Mouse (Mus musculus) forebrain, embryonic 15.5 days (tissue): ENCODE data around the gene Glb1l2. TPM values are rescaled to one million over a fixed set of nuclear protein-coding genes. Genes with fewer than 3 reads are reported as not detected.

ENCODE experiments used
- ATAC-seq: fragments of 200-750 bp; cut with Nextera tagmentation; replicated peaks from 2 replicates; pipeline ENCODE4 v1.8.0; 2017; ENCODE audit warnings: mild to moderate bottlenecking, moderate TSS enrichment, moderate library complexity
- H3K27ac ChIP-seq: fragments of 300-500 bp; sonication (generic); replicated peaks from 2 replicates; pipeline ENCODE4 v1.5.1; 2015; ENCODE audit warnings: mild to moderate bottlenecking, inconsistent platforms
- H3K27me3 ChIP-seq: fragments of 300-500 bp; sonication (generic); 2 replicates; pipeline ENCODE4 v1.6.1; 2015; ENCODE audit warnings: inconsistent platforms
- H3K36me3 ChIP-seq: fragments of 300-500 bp; sonication (generic); 2 replicates; pipeline ENCODE4 v1.6.1; 2015; ENCODE audit warnings: mild to moderate bottlenecking, inconsistent platforms
- H3K4me1 ChIP-seq: fragments of 300-500 bp; sonication (generic); 2 replicates; pipeline ENCODE4 v1.6.1; 2015; ENCODE audit warnings: inconsistent platforms
- H3K4me2 ChIP-seq: fragments of 300-500 bp; sonication (generic); replicated peaks from 2 replicates; pipeline ENCODE4 v1.6.1; 2015; ENCODE audit warnings: mild to moderate bottlenecking, inconsistent platforms
- H3K4me3 ChIP-seq: fragments of 300-500 bp; sonication (generic); 2 replicates; pipeline ENCODE4 v1.5.1; 2015; ENCODE audit warnings: mild to moderate bottlenecking, inconsistent platforms
- H3K9ac ChIP-seq: fragments of 300-500 bp; sonication (generic); replicated peaks from 2 replicates; pipeline ENCODE4 v1.6.1; 2015; ENCODE audit warnings: mild to moderate bottlenecking, inconsistent platforms
- H3K9me3 ChIP-seq: fragments of 300-500 bp; sonication (generic); 2 replicates; pipeline ENCODE4 v1.6.1; 2016; ENCODE audit warnings: inconsistent platforms
- WGBS: fragments of 180-500 bp; shearing (Covaris S2); methylation state at CpG from one replicate; pipeline ENCODE4 v1.1.7; 2015; ENCODE audit warnings: mixed read lengths; 5-methylcytosine and 5-hydroxymethylcytosine counted together
- polyA plus RNA-seq: library from polyadenylated mRNA; unstranded; fragments of >200 nt; fragmentation: Nextera tagmentation; extraction: Ambion mirVana; gene quantifications from 2 replicates; pipeline ENCODE4 v1.2.1, GENCODE M21; 2015

The Glb1l2 gene
- polyA plus RNA-seq, 1 experiment from 2014 or later, result 2.2 TPM

DNA sequence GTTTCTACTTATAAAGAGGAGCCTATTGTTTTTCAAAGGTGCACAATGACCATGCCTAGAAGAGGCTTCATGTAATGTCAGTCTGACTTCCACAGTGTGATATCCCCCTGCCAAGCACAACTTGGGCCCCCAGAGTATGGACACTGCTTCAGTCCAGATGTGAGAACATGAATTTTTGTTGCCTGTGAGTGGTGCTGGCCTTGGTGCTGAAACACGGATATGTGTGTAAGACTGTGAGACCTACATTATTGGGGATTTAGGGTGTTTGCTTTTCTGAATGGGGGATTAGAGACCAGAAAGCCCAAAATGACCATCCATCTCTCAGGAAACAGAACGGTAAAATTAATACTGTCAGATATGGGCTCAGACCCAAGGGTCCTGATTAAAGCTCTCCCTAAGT lies 78.8 kb downstream of the Glb1l2 start:
- H3K4me2 ChIP-seq, result no peak overlapping the region
- H3K4me3 ChIP-seq, result no peak overlapping the region
- H3K9ac ChIP-seq, result no peak overlapping the region
- no peaks in the 10 kb centered on the region for H3K4me1 ChIP-seq
- no peak overlapping the region for H3K27ac ChIP-seq
- no peaks in the 10 kb centered on the region for H3K27me3 ChIP-seq
- 63% methylated on average over 2 of the region's 2 CpGs for WGBS
- ATAC-seq, result no peak
- no peaks in the 10 kb centered on the region for H3K9me3 ChIP-seq
- no peaks in the 10 kb centered on the region for H3K36me3 ChIP-seq

GRCm38 (mm10) chr9:26725709-26726108 lies 80.6 kb downstream of the Glb1l2 start:
- no peak for ATAC-seq
- Histone ChIP-seq H3K4me2 (no peak overlapping the region), H3K27me3 (no peaks in the 10 kb centered on the region), H3K4me3 (no peak overlapping the region), H3K9me3 (no peaks in the 10 kb centered on the region), H3K4me1 (no peaks in the 10 kb centered on the region), H3K36me3 (no peaks in the 10 kb centered on the region), H3K27ac (no peak overlapping the region), H3K9ac (no peak overlapping the region)
- WGBS, result 58% methylated on average over 3 of the region's 3 CpGs

GRCm38 (mm10) chr9:26721771-26722170 lies 84.5 kb downstream of the Glb1l2 start:
- H3K36me3 ChIP-seq, result no peaks in the 10 kb centered on the region
- H3K4me2 ChIP-seq, result no peak overlapping the region
- H3K4me1 ChIP-seq, result no peaks in the 10 kb centered on the region
- H3K27me3 ChIP-seq, result no peaks in the 10 kb centered on the region
- ATAC-seq, result peak; percentile 88
- no peaks in the 10 kb centered on the region for H3K9me3 ChIP-seq
- H3K4me3 ChIP-seq, result no peak overlapping the region
- no peak overlapping the region for H3K27ac ChIP-seq
- no peak overlapping the region for H3K9ac ChIP-seq
- WGBS, result 35% methylated on average over 7 of the region's 7 CpGs

GRCm38 (mm10) chr9:26718388-26718787 lies 87.9 kb downstream of the Glb1l2 start:
- H3K27ac ChIP-seq, result no peak overlapping the region
- H3K9ac ChIP-seq, result no peak overlapping the region
- H3K36me3 ChIP-seq, result no peaks in the 10 kb centered on the region
- H3K27me3 ChIP-seq, result no peaks in the 10 kb centered on the region
- no peaks in the 10 kb centered on the region for H3K9me3 ChIP-seq
- H3K4me1 ChIP-seq, result no peaks in the 10 kb centered on the region
- ATAC-seq, result no peak
- H3K4me3 ChIP-seq, result no peak overlapping the region
- H3K4me2 ChIP-seq, result no peak overlapping the region
- WGBS, result 30% methylated on average over 3 of the region's 3 CpGs

Other genes with a start within 250 kb of the Glb1l2 start
- gene B3gat1, start 72.7 kb downstream of the Glb1l2 start, polyA plus RNA-seq, result 33.7 and 37.2 TPM in 2 replicates
- not detected in 2 replicates for gene Glb1l3, start 54.4 kb upstream of the Glb1l2 start, polyA plus RNA-seq
- 0.38 and 0.59 TPM in 2 replicates for gene Gm1110, start 116.6 kb upstream of the Glb1l2 start, polyA plus RNA-seq
- 43.7 and 50.5 TPM in 2 replicates for gene Acad8, start 193.1 kb upstream of the Glb1l2 start, polyA plus RNA-seq
- 142 and 149 TPM in 2 replicates for gene Thyn1, start 193.2 kb upstream of the Glb1l2 start, polyA plus RNA-seq
- 79.1 and 84.1 TPM in 2 replicates for gene Vps26b, start 223.6 kb upstream of the Glb1l2 start, polyA plus RNA-seq
- 23.7 and 24.6 TPM in 2 replicates for gene Ncapd3, start 223.7 kb upstream of the Glb1l2 start, polyA plus RNA-seq